ENCODE assay signal across 10 mouse cellular contexts in the genomic region with DNA sequence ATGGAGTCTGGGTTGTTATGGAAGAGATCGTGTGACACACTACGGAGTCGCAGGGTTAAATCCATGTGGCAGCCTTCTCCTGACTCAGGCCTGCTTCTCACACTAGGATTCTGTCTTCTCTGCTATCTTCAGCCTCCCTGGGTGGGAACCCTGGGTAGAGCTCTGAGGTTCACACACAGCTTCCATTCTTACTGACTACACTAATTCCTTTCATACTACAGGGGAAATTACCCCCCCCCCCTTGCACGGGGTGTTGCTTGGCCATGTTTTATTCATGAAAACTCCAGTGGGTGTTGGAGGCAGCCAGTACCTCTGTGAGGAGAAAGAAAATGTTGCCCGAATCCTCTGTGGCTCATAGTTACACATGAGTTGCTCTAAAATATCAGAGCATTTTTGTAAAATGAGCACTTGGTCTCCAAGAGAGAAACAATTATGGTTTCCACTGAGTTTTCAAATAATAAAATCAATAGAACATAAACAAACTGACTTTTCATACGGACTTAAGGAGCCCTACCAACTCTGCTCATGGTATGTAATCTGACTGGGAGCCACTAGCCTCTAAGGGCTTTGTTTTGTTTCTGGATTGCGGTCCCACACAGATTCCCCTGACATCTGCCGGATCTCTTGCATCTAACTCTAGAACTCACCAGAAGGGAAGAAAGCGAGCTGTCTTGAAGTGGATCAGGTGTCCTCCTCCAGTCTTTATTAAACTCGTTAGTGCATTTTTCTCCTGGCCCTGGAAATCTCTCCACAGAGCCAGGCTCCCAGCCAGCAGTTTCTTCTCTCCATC.
DNase-seq lines count a peak whose midpoint lies in the region; ATAC-seq lines count a peak whose summit lies in the region.
"Had no signal": no experiment of that assay in that cellular context is flagged by ENCODE, and none has a peak within 500 bp of the region (broad histone marks: within the 10 kb centered on the region; RNA-seq: fewer than 3 reads in every experiment).

No protein-coding gene starts in this region.

- H3K4me1 ChIP-seq in forebrain, embryonic 11.5 days (replicated peaks; ENCODE audit: control insufficient read depth, insufficient read depth, low read length) = peaks cover 3% of the 10 kb centered on the region
- peaks cover 16% of the 10 kb centered on the region for H3K4me1 ChIP-seq in forebrain, embryonic 10.5 days
- H3K4me1 ChIP-seq in hindbrain, embryonic 10.5 days (replicated peaks) = peaks cover 21% of the 10 kb centered on the region

- no peak overlapping the region for H3K4me2 ChIP-seq in forebrain, embryonic 11.5 days (ENCODE audit: low read depth, low read length, severe bottlenecking)

- WGBS in forebrain, embryonic 11.5 days = 66% methylated on average over 10 of the region's 10 CpGs
- WGBS in forebrain, embryonic 10.5 days = 77% methylated on average over 10 of the region's 10 CpGs
- WGBS in hindbrain, embryonic 10.5 days = 67% methylated on average over 10 of the region's 10 CpGs

- no peak overlapping the region for H3K9ac ChIP-seq in forebrain, embryonic 11.5 days (ENCODE audit: low read length)

- no peak overlapping the region for H3K4me3 ChIP-seq in forebrain, embryonic 11.5 days (ENCODE audit: low read depth, low read length)
- H3K4me3 ChIP-seq in forebrain, embryonic 10.5 days = no peak overlapping the region
- no peak overlapping the region for H3K4me3 ChIP-seq in hindbrain, embryonic 10.5 days

- ATAC-seq in forebrain, embryonic 11.5 days (replicated peaks; ENCODE audit: low FRiP score) = peak; percentile 80
- ATAC-seq in megakaryocyte-erythroid progenitor cell, adult 5-6 weeks (replicated peaks; ENCODE audit: low FRiP score, low TSS enrichment, poor library complexity, severe bottlenecking) = no peak
- ATAC-seq: Patski had no signal

- H3K27ac ChIP-seq in forebrain, embryonic 11.5 days (ENCODE audit: low read depth, low read length) = 0 out of 2 replicates have a peak overlapping the region, but pooled peaks have one; percentile 1
- H3K27ac ChIP-seq in forebrain, embryonic 10.5 days = no peak overlapping the region
- H3K27ac ChIP-seq in hindbrain, embryonic 10.5 days = peak overlapping the region; percentile 3; the same call in 1 of the 2 replicates

- no peak for DNase-seq in forebrain, embryonic 11.5 days (ENCODE audit: low spot score)
- DNase-seq in forebrain, embryonic 10.5 days (ENCODE audit: extremely low spot score, low spot score) = no peak
- DNase-seq in Muller cell, postnatal 12 days (ENCODE audit: inconsistent ontology term) = peak; percentile 62
- DNase-seq in hindbrain, embryonic 10.5 days (ENCODE audit: low spot score) = no peak
- peak; percentile 44 for DNase-seq in mesoderm, embryonic 11.5 days (ENCODE audit: low read depth, low spot score)
- no peak for DNase-seq in adrenal gland, postnatal 14 days
- DNase-seq in testis, postnatal 14 days (ENCODE audit: low spot score) = no peak
- DNase-seq: liver had no signal

- no peaks in the 10 kb centered on the region for H3K9me3 ChIP-seq in forebrain, embryonic 11.5 days (ENCODE audit: control insufficient read depth, low read length)
- no peaks in the 10 kb centered on the region for H3K9me3 ChIP-seq in forebrain, embryonic 10.5 days
- H3K9me3 ChIP-seq in hindbrain, embryonic 10.5 days = no peaks in the 10 kb centered on the region

- H3K36me3 ChIP-seq in forebrain, embryonic 11.5 days (ENCODE audit: control insufficient read depth, insufficient read depth, low read length) = no peaks in the 10 kb centered on the region
- H3K36me3 ChIP-seq in forebrain, embryonic 10.5 days (replicated peaks) = peaks cover 25% of the 10 kb centered on the region
- H3K36me3 ChIP-seq in hindbrain, embryonic 10.5 days = peaks cover 13% of the 10 kb centered on the region

- no peaks in the 10 kb centered on the region for H3K27me3 ChIP-seq in forebrain, embryonic 11.5 days (ENCODE audit: control insufficient read depth, insufficient read depth, low read length)
- H3K27me3 ChIP-seq in forebrain, embryonic 10.5 days (ENCODE audit: poor library complexity, severe bottlenecking) = no peaks in the 10 kb centered on the region
- H3K27me3 ChIP-seq in hindbrain, embryonic 10.5 days (ENCODE audit: insufficient read depth, poor library complexity, severe bottlenecking) = no peaks in the 10 kb centered on the region
- H3K27me3 ChIP-seq: Patski had no signal

Comparison
In these comparisons a context has a peak if more than half of its experiments do, and no peak if none do; other contexts are left out.
1. DNase-seq: peak in Muller cell, postnatal 12 days (single experiment) and mesoderm, embryonic 11.5 days (single experiment); none in forebrain, embryonic 11.5 days (single experiment), forebrain, embryonic 10.5 days (single experiment), hindbrain, embryonic 10.5 days (single experiment), adrenal gland, postnatal 14 days (single experiment) and testis, postnatal 14 days (single experiment).